In the genomic region with DNA sequence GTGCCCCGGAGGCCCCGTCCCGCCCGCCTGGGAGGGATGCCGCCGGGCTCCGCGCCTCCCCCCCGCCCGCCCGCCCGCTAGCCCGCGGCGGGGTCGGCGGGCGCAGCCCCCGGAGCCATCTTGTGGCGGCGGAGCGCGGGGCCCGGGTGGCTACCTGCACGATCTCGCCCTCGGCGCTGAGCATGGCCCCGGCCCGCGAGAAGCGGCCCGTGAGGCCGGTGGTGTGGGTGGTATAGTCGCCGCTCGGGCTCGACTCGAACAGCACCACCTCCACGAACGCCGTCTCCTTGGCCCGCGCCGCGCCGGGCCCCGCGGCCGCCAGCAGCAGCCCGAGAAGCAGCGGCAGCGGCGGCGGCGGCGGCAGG, we compare ENCODE assay signal across 8 mouse cellular contexts. TPM values are rescaled to one million over a fixed set of nuclear protein-coding genes. Genes with fewer than 3 reads are reported as not detected.
A peak's percentile ranks its signal among the peaks of the same experiment; 100 is the strongest.
DNase-seq lines count a peak whose midpoint lies in the region; ATAC-seq lines count a peak whose summit lies in the region.

No protein-coding gene starts in this region.

- H3K36me3 ChIP-seq in forebrain, embryonic 13.5 days (ENCODE audit: poor library complexity, severe bottlenecking), result no peaks in the 10 kb centered on the region
- H3K36me3 ChIP-seq in hindbrain, embryonic 12.5 days, result no peaks in the 10 kb centered on the region
- no peaks in the 10 kb centered on the region for H3K36me3 ChIP-seq in limb, embryonic 12.5 days
- H3K36me3 ChIP-seq in midbrain, embryonic 15.5 days (replicated peaks), result no peaks in the 10 kb centered on the region
- H3K36me3 ChIP-seq in stomach, embryonic 15.5 days, result no peaks in the 10 kb centered on the region

- H3K4me1 ChIP-seq in forebrain, embryonic 13.5 days, result peaks cover 33% of the 10 kb centered on the region
- H3K4me1 ChIP-seq in hindbrain, embryonic 12.5 days, result peaks cover 17% of the 10 kb centered on the region
- peaks cover 43% of the 10 kb centered on the region for H3K4me1 ChIP-seq in limb, embryonic 12.5 days (replicated peaks)
- H3K4me1 ChIP-seq in midbrain, embryonic 15.5 days, result peaks cover 23% of the 10 kb centered on the region
- H3K4me1 ChIP-seq in stomach, embryonic 15.5 days, result 0 out of 2 replicates have a peak, but pooled peaks cover 10% of the 10 kb centered on the region

- no peaks in the 10 kb centered on the region for H3K27me3 ChIP-seq in forebrain, embryonic 13.5 days
- no peaks in the 10 kb centered on the region for H3K27me3 ChIP-seq in hindbrain, embryonic 12.5 days
- no peaks in the 10 kb centered on the region; the same call in none of the 2 replicates for H3K27me3 ChIP-seq in limb, embryonic 12.5 days
- no peaks in the 10 kb centered on the region for H3K27me3 ChIP-seq in midbrain, embryonic 15.5 days (replicated peaks)
- no peaks in the 10 kb centered on the region for H3K27me3 ChIP-seq in stomach, embryonic 15.5 days (replicated peaks)

- no peaks in the 10 kb centered on the region for H3K9me3 ChIP-seq in forebrain, embryonic 13.5 days (replicated peaks)
- no peaks in the 10 kb centered on the region for H3K9me3 ChIP-seq in hindbrain, embryonic 12.5 days (replicated peaks)
- H3K9me3 ChIP-seq in limb, embryonic 12.5 days, result no peaks in the 10 kb centered on the region
- no peaks in the 10 kb centered on the region for H3K9me3 ChIP-seq in midbrain, embryonic 15.5 days
- H3K9me3 ChIP-seq in stomach, embryonic 15.5 days, result no peaks in the 10 kb centered on the region

- H3K4me3 ChIP-seq in forebrain, embryonic 13.5 days, result peak overlapping the region; percentile 83
- peak overlapping the region; percentile 84 for H3K4me3 ChIP-seq in hindbrain, embryonic 12.5 days
- H3K4me3 ChIP-seq in limb, embryonic 12.5 days (replicated peaks), result peak overlapping the region; percentile 90
- peak overlapping the region; percentile 85 for H3K4me3 ChIP-seq in midbrain, embryonic 15.5 days
- H3K4me3 ChIP-seq in stomach, embryonic 15.5 days (replicated peaks), result peak overlapping the region; percentile 85

- peak; percentile 36; the same call in 1 of the 2 replicates for ATAC-seq in cerebellum, adult (ENCODE audit: insufficient number of reproducible peaks, low FRiP score, low TSS enrichment)
- peak; percentile 26 for ATAC-seq in forebrain, embryonic 13.5 days
- peak; percentile 39; the same call in 1 of the 2 replicates for ATAC-seq in hindbrain, embryonic 12.5 days (ENCODE audit: low FRiP score)
- peak; percentile 50 for ATAC-seq in limb, embryonic 12.5 days (ENCODE audit: insufficient number of reproducible peaks, insufficient read depth, low FRiP score, low TSS enrichment, low read depth)
- peak; percentile 75 for ATAC-seq in midbrain, embryonic 15.5 days (replicated peaks)
- ATAC-seq in stomach, embryonic 15.5 days (ENCODE audit: insufficient read depth, low FRiP score, low read depth), result no peak; the same call in 1 of the 2 replicates

- DNase-seq in cerebellum, adult 8-10 months, result no peak
- peak; percentile 46 to 52 for DNase-seq in adrenal gland, postnatal 36 days

- peak overlapping the region; percentile 78 for H3K9ac ChIP-seq in forebrain, embryonic 13.5 days
- H3K9ac ChIP-seq in hindbrain, embryonic 12.5 days, result peak overlapping the region; percentile 82
- H3K9ac ChIP-seq in limb, embryonic 12.5 days (replicated peaks), result peak overlapping the region; percentile 91
- peak overlapping the region; percentile 73 for H3K9ac ChIP-seq in midbrain, embryonic 15.5 days
- H3K9ac ChIP-seq in stomach, embryonic 15.5 days, result peak overlapping the region; percentile 76

- peak overlapping the region; percentile 90 for H3K4me2 ChIP-seq in forebrain, embryonic 13.5 days
- peak overlapping the region; percentile 71 for H3K4me2 ChIP-seq in hindbrain, embryonic 12.5 days (replicated peaks)
- peak overlapping the region; percentile 83 for H3K4me2 ChIP-seq in limb, embryonic 12.5 days
- H3K4me2 ChIP-seq in midbrain, embryonic 15.5 days, result peak overlapping the region; percentile 93
- peak overlapping the region; percentile 93 for H3K4me2 ChIP-seq in stomach, embryonic 15.5 days

- peak overlapping the region; percentile 63 for H3K27ac ChIP-seq in forebrain, embryonic 13.5 days
- H3K27ac ChIP-seq in hindbrain, embryonic 12.5 days, result peak overlapping the region; percentile 66
- peak overlapping the region; percentile 83 for H3K27ac ChIP-seq in limb, embryonic 12.5 days
- H3K27ac ChIP-seq in midbrain, embryonic 15.5 days, result peak overlapping the region; percentile 73
- H3K27ac ChIP-seq in stomach, embryonic 15.5 days, result peak overlapping the region; percentile 86

- 1% methylated on average over 28 of the region's 57 CpGs for WGBS in forebrain, embryonic 13.5 days
- 0% methylated on average over 28 of the region's 57 CpGs for WGBS in hindbrain, embryonic 12.5 days
- 1% methylated on average over 34 of the region's 57 CpGs for WGBS in limb, embryonic 12.5 days
- WGBS in midbrain, embryonic 15.5 days, result 0% methylated on average over 22 of the region's 57 CpGs
- under 1% methylated on average over 51 of the region's 57 CpGs for WGBS in stomach, embryonic 15.5 days

RNA-seq across cellular contexts. Expression of gene Znrf3, which starts 0.4 kb away (rescaled TPM):
- 10 to 100 TPM; 28.8 to 35.8 TPM for total RNA-seq in adrenal gland, postnatal 36 days (2021)
- 9.2 and 10.8 TPM in 2 replicates for polyA plus RNA-seq in forebrain, embryonic 13.5 days (2015; fragmentation: Nextera tagmentation; extraction: Ambion mirVana)
- polyA plus RNA-seq in hindbrain, embryonic 12.5 days (2016; fragmentation: Nextera tagmentation; extraction: Ambion mirVana), result 8.2 and 8.3 TPM in 2 replicates
- polyA plus RNA-seq in limb, embryonic 12.5 days (2016; fragmentation: Nextera tagmentation; extraction: Ambion mirVana), result 13.6 and 13.7 TPM in 2 replicates
- polyA plus RNA-seq in midbrain, embryonic 15.5 days (2015; fragmentation: Nextera tagmentation; extraction: Ambion mirVana), result 7.1 and 7.8 TPM in 2 replicates
- 12.9 and 13.4 TPM in 2 replicates for polyA plus RNA-seq in stomach, embryonic 15.5 days (2015; fragmentation: Nextera tagmentation; extraction: Ambion mirVana)
